Mouse (Mus musculus): ENCODE results near the gene Nme7.

DNA sequence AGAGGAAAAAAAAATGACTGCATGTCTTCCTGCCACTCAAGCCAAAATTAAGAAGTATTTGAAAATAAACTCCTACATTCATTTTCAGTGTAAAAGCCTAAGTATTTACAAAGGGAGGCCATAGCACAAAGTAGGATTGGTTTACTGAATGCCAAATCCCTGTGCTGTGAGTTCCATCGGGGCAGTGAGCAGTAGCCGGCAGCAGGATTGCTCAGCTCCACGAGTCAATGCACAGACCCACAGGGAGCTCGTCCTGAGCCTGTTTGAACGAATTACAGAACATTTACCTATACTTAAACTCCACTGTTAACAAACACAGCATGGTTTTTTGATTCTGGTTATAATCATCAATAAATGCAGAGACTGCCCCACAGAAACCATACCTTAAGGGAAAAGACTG is 128.7 kb downstream of the Nme7 start:
- TF ChIP-seq GATA1 (IDR thresholded peaks at IDR 0.05; ENCODE audit: borderline replicate concordance, low read length): no peak
- no peak for TF ChIP-seq FLI1 (IDR thresholded peaks at IDR 0.05; ENCODE audit: low read length)
